Mouse (Mus musculus): ENCODE data around the gene A630023A22Rik. TPM values are rescaled to one million over a fixed set of nuclear protein-coding genes. Genes with fewer than 3 reads are reported as not detected.

The A630023A22Rik gene
- polyA plus RNA-seq, 1 experiment from 2014 or later = not detected

GRCm38 (mm10) chr14:34121691-34122090, 19.1 kb upstream of the A630023A22Rik start:
- ATAC-seq (ENCODE audit: insufficient read depth) = no peak
- H3K4me2 ChIP-seq = no peak overlapping the region
- H3K27me3 ChIP-seq (ENCODE audit: insufficient read depth, low read length) = no peaks in the 10 kb centered on the region
- WGBS = 86% methylated on average over 4 of the region's 4 CpGs
- H3K9me3 ChIP-seq (ENCODE audit: low read depth, low read length) = no peaks in the 10 kb centered on the region
- H3K9ac ChIP-seq = no peak overlapping the region
- H3K27ac ChIP-seq (ENCODE audit: low read depth) = no peak overlapping the region
- H3K4me3 ChIP-seq (ENCODE audit: low read depth, low read length) = no peak overlapping the region
- no peak for TF ChIP-seq CTCF (IDR thresholded peaks at IDR 0.05; ENCODE audit: low read depth)
- DNase-seq = no peak
- H3K36me3 ChIP-seq (ENCODE audit: insufficient read depth) = no peaks in the 10 kb centered on the region
- H3K4me1 ChIP-seq (ENCODE audit: insufficient read depth) = no peaks in the 10 kb centered on the region

- no peaks in the 10 kb centered on the region for H3K9me3 ChIP-seq (ENCODE audit: low read depth, low read length)
- no peaks in the 10 kb centered on the region for H3K36me3 ChIP-seq (ENCODE audit: insufficient read depth)
- no peak overlapping the region for H3K4me3 ChIP-seq (ENCODE audit: low read depth, low read length)
- ATAC-seq (ENCODE audit: insufficient read depth) (no peak), DNase-seq (no peak)
- H3K4me1 ChIP-seq (ENCODE audit: insufficient read depth) = no peaks in the 10 kb centered on the region
- H3K27ac ChIP-seq (ENCODE audit: low read depth) = no peak overlapping the region
- WGBS = 80% methylated on average over 3 of the region's 3 CpGs
- TF ChIP-seq CTCF (IDR thresholded peaks at IDR 0.05; ENCODE audit: low read depth) = no peak
- H3K9ac ChIP-seq = no peak overlapping the region
- H3K27me3 ChIP-seq (ENCODE audit: insufficient read depth, low read length) = no peaks in the 10 kb centered on the region
- H3K4me2 ChIP-seq = no peak overlapping the region
Observed at GRCm38 (mm10) chr14:34120923-34121351, 18.4 kb upstream of the A630023A22Rik start.

- 73% methylated on average over 12 of the region's 12 CpGs for WGBS
- DNase-seq = no peak
- Histone ChIP-seq H3K9ac (no peak overlapping the region), H3K36me3 (ENCODE audit: insufficient read depth) (no peaks in the 10 kb centered on the region), H3K4me2 (no peak overlapping the region), H3K27ac (ENCODE audit: low read depth) (no peak overlapping the region), H3K9me3 (ENCODE audit: low read depth, low read length) (no peaks in the 10 kb centered on the region), H3K4me3 (ENCODE audit: low read depth, low read length) (no peak overlapping the region), H3K4me1 (ENCODE audit: insufficient read depth) (no peaks in the 10 kb centered on the region), H3K27me3 (ENCODE audit: insufficient read depth, low read length) (no peaks in the 10 kb centered on the region)
- no peak for ATAC-seq (ENCODE audit: insufficient read depth)
- no peak for TF ChIP-seq CTCF (IDR thresholded peaks at IDR 0.05; ENCODE audit: low read depth)
Observed at GRCm38 (mm10) chr14:34120016-34120910, 17.7 kb upstream of the A630023A22Rik start.

- TF ChIP-seq CTCF (IDR thresholded peaks at IDR 0.05; ENCODE audit: low read depth) = no peak
- no peaks in the 10 kb centered on the region for H3K27me3 ChIP-seq (ENCODE audit: insufficient read depth, low read length)
- H3K9me3 ChIP-seq (ENCODE audit: low read depth, low read length) = no peaks in the 10 kb centered on the region
- H3K27ac ChIP-seq (ENCODE audit: low read depth) = no peak overlapping the region
- no peak overlapping the region for H3K9ac ChIP-seq
- no peaks in the 10 kb centered on the region for H3K36me3 ChIP-seq (ENCODE audit: insufficient read depth)
- no peak for ATAC-seq (ENCODE audit: insufficient read depth)
- H3K4me3 ChIP-seq (ENCODE audit: low read depth, low read length) = no peak overlapping the region
- no peak for DNase-seq
- no peak overlapping the region for H3K4me2 ChIP-seq
- 66% methylated on average over 7 of the region's 7 CpGs for WGBS
- H3K4me1 ChIP-seq (ENCODE audit: insufficient read depth) = no peaks in the 10 kb centered on the region
Observed at GRCm38 (mm10) chr14:34119046-34119723, 16.6 kb upstream of the A630023A22Rik start.

- no peak for TF ChIP-seq CTCF (IDR thresholded peaks at IDR 0.05; ENCODE audit: low read depth)
- Histone ChIP-seq H3K9ac (no peak overlapping the region), H3K9me3 (ENCODE audit: low read depth, low read length) (no peaks in the 10 kb centered on the region), H3K27ac (ENCODE audit: low read depth) (no peak overlapping the region), H3K4me2 (no peak overlapping the region), H3K36me3 (ENCODE audit: insufficient read depth) (no peaks in the 10 kb centered on the region), H3K4me1 (ENCODE audit: insufficient read depth) (no peaks in the 10 kb centered on the region), H3K27me3 (ENCODE audit: insufficient read depth, low read length) (no peaks in the 10 kb centered on the region), H3K4me3 (ENCODE audit: low read depth, low read length) (no peak overlapping the region)
- WGBS = 81% methylated on average over 4 of the region's 4 CpGs
- DNase-seq (no peak), ATAC-seq (ENCODE audit: insufficient read depth) (no peak)
Observed at GRCm38 (mm10) chr14:34114311-34114710, 11.8 kb upstream of the A630023A22Rik start.

GRCm38 (mm10) chr14:34107594-34107993, 5.0 kb upstream of the A630023A22Rik start:
- Histone ChIP-seq H3K9me3 (ENCODE audit: low read depth, low read length) (no peaks in the 10 kb centered on the region), H3K27me3 (ENCODE audit: insufficient read depth, low read length) (no peaks in the 10 kb centered on the region), H3K4me1 (ENCODE audit: insufficient read depth) (no peaks in the 10 kb centered on the region), H3K27ac (ENCODE audit: low read depth) (no peak overlapping the region), H3K4me2 (no peak overlapping the region), H3K36me3 (ENCODE audit: insufficient read depth) (no peaks in the 10 kb centered on the region), H3K9ac (no peak overlapping the region), H3K4me3 (ENCODE audit: low read depth, low read length) (no peak overlapping the region)
- TF ChIP-seq CTCF (IDR thresholded peaks at IDR 0.05; ENCODE audit: low read depth) = no peak
- DNase-seq (no peak), ATAC-seq (ENCODE audit: insufficient read depth) (no peak)
- 64% methylated on average over 4 of the region's 4 CpGs for WGBS

GRCm38 (mm10) chr14:34106389-34107062, 4.0 kb upstream of the A630023A22Rik start:
- Histone ChIP-seq H3K27ac (ENCODE audit: low read depth) (no peak overlapping the region), H3K36me3 (ENCODE audit: insufficient read depth) (no peaks in the 10 kb centered on the region), H3K27me3 (ENCODE audit: insufficient read depth, low read length) (no peaks in the 10 kb centered on the region), H3K4me2 (no peak overlapping the region), H3K9ac (no peak overlapping the region), H3K4me1 (ENCODE audit: insufficient read depth) (no peaks in the 10 kb centered on the region), H3K4me3 (ENCODE audit: low read depth, low read length) (no peak overlapping the region), H3K9me3 (ENCODE audit: low read depth, low read length) (no peaks in the 10 kb centered on the region)
- no peak for ATAC-seq (ENCODE audit: insufficient read depth)
- peak; percentile 73 for TF ChIP-seq CTCF (IDR thresholded peaks at IDR 0.05; ENCODE audit: low read depth)
- WGBS = 52% methylated on average over 12 of the region's 12 CpGs
- DNase-seq = peak; percentile 51

Measured in lung, embryonic 14.5 days (tissue).